Mouse (Mus musculus) stomach, postnatal 0 days (tissue): ENCODE results near the gene Gm44805. TPM values are rescaled to one million over a fixed set of nuclear protein-coding genes. Genes with fewer than 3 reads are reported as not detected.

Experiments used
- ATAC-seq: fragments of 200-750 bp; cut with Nextera tagmentation; 2 replicates; pipeline ENCODE4 v1.8.0; 2017; ENCODE audit not compliant: low FRiP score, low TSS enrichment
- DNase-seq: peaks from one replicate; pipeline ENCODE4 v3.0.0-alpha.2; 2016; ENCODE audit warnings: low spot score
- H3K27ac ChIP-seq: fragments of 300-500 bp; sonication (generic); replicated peaks from 2 replicates; pipeline ENCODE4 v1.5.1; 2014; ENCODE audit warnings: mild to moderate bottlenecking, control low read depth
- H3K27me3 ChIP-seq: fragments of 300-500 bp; sonication (generic); 2 replicates; pipeline ENCODE4 v1.6.1; 2014; ENCODE audit warnings: low read length; ENCODE audit not compliant: control insufficient read depth, insufficient read depth
- H3K36me3 ChIP-seq: fragments of 300-500 bp; sonication (generic); 2 replicates; pipeline ENCODE4 v1.6.1; 2014; ENCODE audit warnings: low read length, mixed read lengths; ENCODE audit not compliant: control insufficient read depth, insufficient read depth
- H3K4me1 ChIP-seq: fragments of 300-500 bp; sonication (generic); replicated peaks from 2 replicates; pipeline ENCODE4 v1.6.1; 2014; ENCODE audit warnings: antibody characterized with exemption; ENCODE audit not compliant: control insufficient read depth, insufficient read depth
- H3K4me2 ChIP-seq: fragments of 300-500 bp; sonication (generic); replicated peaks from 2 replicates; pipeline ENCODE4 v1.6.1; 2014; ENCODE audit warnings: low read depth, mild to moderate bottlenecking, control low read depth, moderate library complexity
- H3K4me3 ChIP-seq: fragments of 300-500 bp; sonication (generic); 2 replicates; pipeline ENCODE4 v1.5.1; 2014; ENCODE audit warnings: low read depth, low read length, control low read depth
- H3K9ac ChIP-seq: fragments of 300-500 bp; sonication (generic); 2 replicates; pipeline ENCODE4 v1.6.1; 2014; ENCODE audit warnings: mild to moderate bottlenecking, low read length, control low read depth, mixed read lengths
- H3K9me3 ChIP-seq: fragments of 300-500 bp; sonication (generic); 2 replicates; pipeline ENCODE4 v1.6.1; 2016; ENCODE audit warnings: low read length; ENCODE audit not compliant: control insufficient read depth
- CTCF ChIP-seq: IDR thresholded peaks from 2 replicates; pipeline ENCODE4 v1.5.1; 2016; ENCODE audit warnings: antibody characterized with exemption, low read depth, mild to moderate bottlenecking, moderate library complexity
- EP300 ChIP-seq: optimal IDR thresholded peaks from 2 replicates; pipeline ENCODE3; 2016; ENCODE audit warnings: antibody characterized with exemption
- WGBS: fragments of 180-500 bp; shearing (Covaris S2); extraction: QIAGEN DNeasy Blood & Tissue Kit; methylation state at CpG from one replicate; pipeline ENCODE4 v1.1.7; 2014; 5-methylcytosine and 5-hydroxymethylcytosine counted together
- polyA plus RNA-seq: library from polyadenylated mRNA; unstranded; fragments of >200 nt; fragmentation: Nextera tagmentation; extraction: Ambion mirVana; gene quantifications from 2 replicates; pipeline ENCODE4 v1.2.1, GENCODE M21; 2015

Gm44805 gene
- polyA plus RNA-seq, 1 experiment from 2014 or later, result not detected

- TF ChIP-seq EP300, result no peak
- TF ChIP-seq CTCF, result no peak
- peaks cover 18% of the 10 kb centered on the region for H3K36me3 ChIP-seq
- DNase-seq (no peak), ATAC-seq (no peak)
- H3K27ac ChIP-seq, result no peak overlapping the region
- H3K4me1 ChIP-seq, result no peaks in the 10 kb centered on the region; the same call in 1 of the 2 replicates
- H3K4me3 ChIP-seq, result no peak overlapping the region
- no peak overlapping the region for H3K9ac ChIP-seq
- no peak overlapping the region for H3K4me2 ChIP-seq
- no peaks in the 10 kb centered on the region for H3K9me3 ChIP-seq
- no peaks in the 10 kb centered on the region for H3K27me3 ChIP-seq
- WGBS, result 87% methylated on average over 9 of the region's 9 CpGs
Measured at GRCm38 (mm10) chr7:19713598-19713997, 32.4 kb upstream of the Gm44805 start.

GRCm38 (mm10) chr7:19713196-19713595, 32.0 kb upstream of the Gm44805 start:
- H3K36me3 ChIP-seq, result peaks cover 18% of the 10 kb centered on the region
- H3K27me3 ChIP-seq, result no peaks in the 10 kb centered on the region
- DNase-seq, result no peak
- ATAC-seq, result no peak
- H3K9ac ChIP-seq, result no peak overlapping the region
- no peak overlapping the region for H3K27ac ChIP-seq
- H3K4me1 ChIP-seq, result no peaks in the 10 kb centered on the region; the same call in 1 of the 2 replicates
- no peaks in the 10 kb centered on the region for H3K9me3 ChIP-seq
- no peak overlapping the region for H3K4me2 ChIP-seq
- no peak overlapping the region for H3K4me3 ChIP-seq
- WGBS, result 42% methylated on average over 4 of the region's 4 CpGs
- TF ChIP-seq EP300 (no peak), CTCF (peak; percentile 70)

- DNase-seq, result no peak
- no peak overlapping the region for H3K9ac ChIP-seq
- no peak overlapping the region for H3K4me3 ChIP-seq
- no peaks in the 10 kb centered on the region for H3K27me3 ChIP-seq
- H3K4me2 ChIP-seq, result no peak overlapping the region
- no peaks in the 10 kb centered on the region for H3K9me3 ChIP-seq
- no peaks in the 10 kb centered on the region; the same call in 1 of the 2 replicates for H3K4me1 ChIP-seq
- ATAC-seq, result no peak
- peaks cover 18% of the 10 kb centered on the region for H3K36me3 ChIP-seq
- no peak for TF ChIP-seq EP300
- TF ChIP-seq CTCF, result peak; percentile 72
- 54% methylated on average over 4 of the region's 4 CpGs for WGBS
- no peak overlapping the region for H3K27ac ChIP-seq
Measured at GRCm38 (mm10) chr7:19712414-19712813, 31.2 kb upstream of the Gm44805 start.

- TF ChIP-seq CTCF (no peak), EP300 (no peak)
- Histone ChIP-seq H3K4me2 (no peak overlapping the region), H3K9me3 (no peaks in the 10 kb centered on the region), H3K4me3 (no peak overlapping the region), H3K9ac (no peak overlapping the region), H3K27me3 (no peaks in the 10 kb centered on the region), H3K27ac (no peak overlapping the region), H3K36me3 (peaks cover 23% of the 10 kb centered on the region), H3K4me1 (no peaks in the 10 kb centered on the region)
- 84% methylated on average over 10 of the region's 10 CpGs for WGBS
- DNase-seq, result no peak
- ATAC-seq, result no peak
Measured at GRCm38 (mm10) chr7:19710650-19711049, 29.4 kb upstream of the Gm44805 start.

- ATAC-seq, result no peak
- Histone ChIP-seq H3K9ac (no peak overlapping the region), H3K4me1 (peaks cover 5% of the 10 kb centered on the region), H3K27ac (no peak overlapping the region), H3K36me3 (peaks cover 9% of the 10 kb centered on the region), H3K9me3 (no peaks in the 10 kb centered on the region), H3K4me3 (no peak overlapping the region), H3K27me3 (no peaks in the 10 kb centered on the region), H3K4me2 (no peak overlapping the region)
- no peak for TF ChIP-seq EP300
- TF ChIP-seq CTCF, result no peak
- DNase-seq, result no peak
- 91% methylated on average over 7 of the region's 7 CpGs for WGBS
Measured at GRCm38 (mm10) chr7:19705271-19705670, 24.0 kb upstream of the Gm44805 start.

GRCm38 (mm10) chr7:19704475-19704874, 23.3 kb upstream of the Gm44805 start:
- Histone ChIP-seq H3K27ac (no peak overlapping the region), H3K36me3 (peaks cover 8% of the 10 kb centered on the region), H3K9ac (no peak overlapping the region), H3K9me3 (no peaks in the 10 kb centered on the region), H3K4me1 (peaks cover 5% of the 10 kb centered on the region), H3K4me3 (no peak overlapping the region), H3K27me3 (no peaks in the 10 kb centered on the region), H3K4me2 (no peak overlapping the region)
- no peak for TF ChIP-seq CTCF
- TF ChIP-seq EP300, result no peak
- no peak for ATAC-seq
- WGBS, result 83% methylated on average over 4 of the region's 4 CpGs
- DNase-seq, result no peak
